Comparison of ENCODE assay signal across 26 mouse cellular contexts in genomic region chr19:24756627-24757026, GRCm38 (mm10).
A peak's percentile ranks its signal among the peaks of the same experiment; 100 is the strongest.
DNase-seq lines count a peak whose midpoint lies in the region; ATAC-seq and TF ChIP-seq lines count a peak whose summit lies in the region.
"Had no signal": no experiment of that assay in that cellular context is flagged by ENCODE, and none has a peak within 500 bp of the region (broad histone marks: within the 10 kb centered on the region; RNA-seq: fewer than 3 reads in every experiment).

No protein-coding gene starts in this region.

- no peak; the same call in 1 of the 2 replicates for ATAC-seq in heart, embryonic 12.5 days (ENCODE audit: insufficient number of reproducible peaks, low FRiP score)
- no peak for ATAC-seq in heart, embryonic 15.5 days (replicated peaks; ENCODE audit: insufficient number of reproducible peaks, insufficient read depth, low FRiP score, low read depth)
- ATAC-seq: forebrain, embryonic 14.5 days; forebrain, postnatal 0 days; hindbrain, postnatal 0 days; inflammation-experienced regulatory T-cells, adult 6 months; intestine, embryonic 16.5 days; Patski had no signal

- intact Hi-C loops in heart, postnatal 10 days (cut with DNase I) = no loop called here
- intact Hi-C loops in heart, postnatal 36 days (cut with DNase I) = no loop called here

- no peaks in the 10 kb centered on the region for H3K36me3 ChIP-seq in heart, embryonic 12.5 days
- no peaks in the 10 kb centered on the region for H3K36me3 ChIP-seq in heart, embryonic 15.5 days
- H3K36me3 ChIP-seq in CH12.LX (replicated peaks in 1 of 2; ENCODE audit: control insufficient read depth in 1 of 2, insufficient read depth in 1 of 2, low read length in 1 of 2) = no peaks in the 10 kb centered on the region
- H3K36me3 ChIP-seq: embryonic facial prominence, embryonic 12.5 days; embryonic facial prominence, embryonic 15.5 days; G1E had no signal

- H3K27me3 ChIP-seq in heart, embryonic 12.5 days (replicated peaks) = no peaks in the 10 kb centered on the region
- H3K27me3 ChIP-seq in heart, embryonic 15.5 days = no peaks in the 10 kb centered on the region
- no peaks in the 10 kb centered on the region for H3K27me3 ChIP-seq in CH12.LX (replicated peaks)
- H3K27me3 ChIP-seq: embryonic facial prominence, embryonic 12.5 days; embryonic facial prominence, embryonic 15.5 days; Patski had no signal

- H3K4me1 ChIP-seq in heart, embryonic 12.5 days (replicated peaks) = peaks cover 49% of the 10 kb centered on the region
- H3K4me1 ChIP-seq in heart, embryonic 15.5 days (replicated peaks) = peaks cover 45% of the 10 kb centered on the region
- H3K4me1 ChIP-seq in CH12.LX (ENCODE audit: control insufficient read depth in 1 of 2, insufficient read depth in 2 of 2) = peaks cover 3 to 43% of the 10 kb centered on the region in 2 experiments; a peak in 3 of 4 replicates

- dilution Hi-C loops in CH12.LX (cut with MboI; ENCODE audit: extremely low pct_ligation_motif_present, extremely low pct_unique_long_range_greater_than_20kb, low sequenced_read_pairs) = no loop called here

- 0 out of 2 replicates have a peak overlapping the region, but pooled peaks have one; percentile 34 for H3K27ac ChIP-seq in heart, embryonic 12.5 days (ENCODE audit: poor library complexity, severe bottlenecking)
- peak overlapping the region; percentile 26; the same call in 1 of the 2 replicates for H3K27ac ChIP-seq in heart, embryonic 15.5 days
- H3K27ac ChIP-seq in CH12.LX (ENCODE audit: insufficient read depth, low read depth) = no peak overlapping the region
- H3K27ac ChIP-seq: embryonic facial prominence, embryonic 12.5 days; embryonic facial prominence, embryonic 15.5 days; gastrocnemius, adult 2 months; hindbrain, embryonic 14.5 days; hindbrain, postnatal 0 days had no signal

- H3K4me3 ChIP-seq in heart, embryonic 12.5 days = no peak overlapping the region
- no peak overlapping the region for H3K4me3 ChIP-seq in heart, embryonic 15.5 days
- H3K4me3 ChIP-seq in CH12.LX (replicated peaks in 1 of 3; ENCODE audit: low read depth in 2 of 3, low read length in 2 of 3, poor library complexity in 1 of 3) = no peak overlapping the region
- H3K4me3 ChIP-seq: embryonic facial prominence, embryonic 12.5 days; embryonic facial prominence, embryonic 15.5 days; gastrocnemius, adult 2 months had no signal

- WGBS in heart, embryonic 12.5 days = 7% methylated on average over 4 of the region's 4 CpGs
- 15% methylated on average over 4 of the region's 4 CpGs for WGBS in heart, embryonic 15.5 days

- TF ChIP-seq CTCF in CH12.LX (conservative IDR thresholded peaks at IDR 0.05 in 1 of 2, IDR thresholded peaks at IDR 0.05 in 1 of 2; ENCODE audit: low read depth in 2 of 2, low read length in 2 of 2) = no peak

- H3K79me2 ChIP-seq in CH12.LX (replicated peaks; ENCODE audit: control insufficient read depth, extremely low read depth, insufficient read depth, poor library complexity, severe bottlenecking) = no peaks in the 10 kb centered on the region

- TF ChIP-seq POLR2A in CH12.LX (IDR thresholded peaks at IDR 0.05; ENCODE audit: low read depth, low read length) = no peak

- TF ChIP-seq EP300 in CH12.LX (IDR thresholded peaks at IDR 0.05; ENCODE audit: low read length) = no peak

- TF ChIP-seq RAD21 in CH12.LX (IDR thresholded peaks at IDR 0.05; ENCODE audit: low read depth, low read length) = no peak

- no peak overlapping the region for H3K9ac ChIP-seq in heart, embryonic 12.5 days
- H3K9ac ChIP-seq in heart, embryonic 15.5 days = no peak overlapping the region
- H3K9ac ChIP-seq in CH12.LX (ENCODE audit: insufficient read depth, low read depth) = no peak overlapping the region
- H3K9ac ChIP-seq: embryonic facial prominence, embryonic 12.5 days; embryonic facial prominence, embryonic 15.5 days; forebrain, postnatal 0 days; hindbrain, embryonic 14.5 days had no signal

- in situ Hi-C loops in CH12.LX (cut with MboI; ENCODE audit: low pct_ligation_motif_present, low pct_unique_long_range_greater_than_20kb, low sequenced_read_pairs) = no loop called here

- H3K4me2 ChIP-seq in heart, embryonic 12.5 days = peak overlapping the region; percentile 36
- 0 out of 2 replicates have a peak overlapping the region, but pooled peaks have one; percentile 5 for H3K4me2 ChIP-seq in heart, embryonic 15.5 days
- 0 out of 2 replicates have a peak overlapping the region, but pooled peaks have one; percentile 27 for H3K4me2 ChIP-seq in CH12.LX (ENCODE audit: insufficient read depth, low read depth, poor library complexity, severe bottlenecking)
- H3K4me2 ChIP-seq: embryonic facial prominence, embryonic 12.5 days; embryonic facial prominence, embryonic 15.5 days; hindbrain, embryonic 14.5 days had no signal

- no peaks in the 10 kb centered on the region for H3K9me3 ChIP-seq in heart, embryonic 12.5 days (replicated peaks)
- H3K9me3 ChIP-seq in heart, embryonic 15.5 days (replicated peaks) = no peaks in the 10 kb centered on the region
- H3K9me3 ChIP-seq in CH12.LX (replicated peaks; ENCODE audit: low read length) = no peaks in the 10 kb centered on the region
- H3K9me3 ChIP-seq: embryonic facial prominence, embryonic 12.5 days; embryonic facial prominence, embryonic 15.5 days; G1E had no signal

- DNase-seq in heart, postnatal 10 days = no peak
- no peak for DNase-seq in heart, postnatal 36 days
- peak; percentile 11 for DNase-seq in A20 (ENCODE audit: low read depth, low spot score)
- peak; percentile 17 for DNase-seq in CH12.LX (ENCODE audit: extremely low read depth)
- DNase-seq: adrenal gland, postnatal 10 days; adrenal gland, postnatal 36 days; cerebellum, adult 18-20 months; cerebellum, adult 9-10 months; cerebellum, postnatal 14 days; forebrain, postnatal 0 days; gastrocnemius, adult 2 months; gastrocnemius, postnatal 14 days; heart, adult 18-20 months; kidney, adult 18-20 months; kidney, adult 9 months had no signal

TF ChIP-seq in CH12.LX, 34 proteins besides CTCF, POLR2A, EP300 and RAD21:
- TF ChIP-seq SMC3 (IDR thresholded peaks at IDR 0.05; ENCODE audit: low read depth, low read length) = no peak
- peak; percentile 90 for TF ChIP-seq ZNF384 (IDR thresholded peaks at IDR 0.05; ENCODE audit: low read depth, low read length)
- TF ChIP-seq MYC (IDR thresholded peaks at IDR 0.05; ENCODE audit: low read depth, low read length) = no peak
- no peak for TF ChIP-seq USF1 (IDR thresholded peaks at IDR 0.05; ENCODE audit: low read depth, low read length)
- no peak for TF ChIP-seq ELF1 (IDR thresholded peaks at IDR 0.05; ENCODE audit: low read depth, low read length)
- TF ChIP-seq TCF12 (IDR thresholded peaks at IDR 0.05; ENCODE audit: low read depth, low read length) = no peak
- no peak for TF ChIP-seq KAT2A (IDR thresholded peaks at IDR 0.05; ENCODE audit: insufficient replicate concordance, low read length)

Comparison
In these comparisons a context has a peak if more than half of its experiments do, and no peak if none do; other contexts are left out.
1. DNase-seq: peak in A20 (single experiment) and CH12.LX (single experiment); none in heart, postnatal 10 days (0 of 2) and heart, postnatal 36 days (0 of 2).
2. Peak in every context shown above with its lines, with median percentiles within 50 percentile points of each other: H3K4me2 ChIP-seq.